Mouse (Mus musculus): ENCODE results near the gene Grin2a. TPM values are rescaled to one million over a fixed set of nuclear protein-coding genes. Genes with fewer than 3 reads are reported as not detected.

Gene Grin2a
- polyA plus RNA-seq (2012; fragmentation: generic; extraction: Trizol) = not detected

DNA sequence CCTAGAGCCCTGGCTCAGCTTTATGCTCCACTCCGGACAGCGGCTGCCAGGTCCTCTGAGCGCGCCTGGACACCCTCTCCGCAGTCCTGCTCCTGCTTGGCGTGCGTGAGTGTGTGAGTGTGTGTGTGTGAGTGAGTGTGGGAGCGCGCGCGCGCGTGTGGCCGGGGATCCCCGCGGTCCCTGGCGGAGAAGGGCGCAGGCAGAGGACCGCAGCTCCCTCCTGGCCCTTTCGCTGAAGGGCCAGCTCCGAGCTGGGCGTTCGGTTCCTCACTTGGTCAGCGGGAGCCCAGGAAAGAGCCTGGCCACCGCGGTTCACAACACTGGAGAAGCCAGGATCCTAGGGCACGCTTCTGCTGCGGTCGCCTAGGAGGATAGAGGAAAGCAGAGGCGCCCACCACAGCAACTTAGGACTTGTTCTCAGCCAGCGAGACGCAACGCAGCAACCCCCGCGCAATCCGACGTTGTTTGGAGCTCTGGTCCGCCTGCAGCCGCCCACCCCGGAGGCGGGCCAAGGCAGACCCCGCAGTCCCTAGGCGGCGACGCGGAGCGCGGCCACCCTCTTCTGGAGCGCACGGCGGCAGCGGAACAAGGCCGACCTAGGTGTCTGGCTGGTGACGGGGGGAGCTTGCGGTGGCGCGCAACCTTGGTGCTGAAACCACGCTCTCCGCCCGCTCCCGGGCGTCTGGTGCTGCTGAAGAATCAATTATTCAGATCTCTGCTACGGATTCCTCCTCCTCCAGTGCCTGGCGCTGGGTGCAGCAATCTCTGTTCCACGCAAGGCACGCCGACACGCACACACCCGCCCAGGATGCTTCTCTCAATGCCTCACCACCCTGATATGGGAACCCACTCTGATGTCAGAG lies at the start of gene Grin2a:
TSS of gene Grin2a (minus strand) at position 610 of the 863 bp plus-strand sequence.

Other genes with a start within 250 kb of the Grin2a start
- not detected for gene Rpl39l, start 174.7 kb upstream of the Grin2a start, polyA plus RNA-seq (2012; fragmentation: generic; extraction: Trizol)
- gene Atf7ip2, start 197.2 kb upstream of the Grin2a start, polyA plus RNA-seq (2012; fragmentation: generic; extraction: Trizol) = not detected

All from C3H10T1/2 (cell line).